Mouse (Mus musculus) adrenal gland, adult 18-20 months (tissue): ENCODE results near the gene Fbxo21. TPM values are rescaled to one million over a fixed set of nuclear protein-coding genes. Genes with fewer than 3 reads are reported as not detected.

Experiments
- DNase-seq, 2 experiments: peaks; one replicate each; pipeline ENCODE4 v3.0.0; 2021 to 2022; ENCODE audit warnings: low spot score in 2 of 2
- total RNA-seq, 2 experiments: library from RNA; stranded (reverse); gene quantifications; 1 replicate in 1 of 2; 2 replicates in 1 of 2; pipeline ENCODE4 v1.2.3; 2021

The Fbxo21 gene
- total RNA-seq, 2 experiments from 2014 or later: 59.9 to 62.9 TPM

DNA sequence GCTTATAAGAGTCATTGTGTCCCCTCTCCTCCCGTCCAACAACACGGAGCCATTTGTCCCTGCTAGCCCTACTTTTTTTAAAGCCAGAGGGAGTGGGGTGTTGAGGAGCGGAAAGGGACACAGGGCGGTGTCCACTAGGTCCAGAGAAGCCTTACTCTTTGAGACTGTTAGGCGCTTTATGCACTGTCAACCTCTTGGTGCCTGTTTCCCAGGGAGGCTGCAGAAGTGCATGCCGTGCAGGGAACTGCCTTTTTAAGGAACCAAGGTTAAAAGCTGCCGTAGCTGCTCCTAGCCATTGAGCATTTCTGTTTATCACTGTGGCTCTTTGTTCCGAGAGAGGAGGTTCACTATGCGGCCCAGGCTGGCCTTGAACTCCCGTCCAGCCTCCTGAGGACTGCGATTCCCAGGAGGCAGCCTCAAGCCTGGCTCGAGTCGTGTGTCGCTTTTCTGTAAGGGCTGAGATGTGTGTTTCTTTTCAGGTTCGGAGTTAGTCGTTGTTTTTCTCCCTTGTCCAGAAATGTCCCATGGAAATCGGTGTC lies 1.7 kb downstream of the Fbxo21 start:
- no peak for DNase-seq

DNA sequence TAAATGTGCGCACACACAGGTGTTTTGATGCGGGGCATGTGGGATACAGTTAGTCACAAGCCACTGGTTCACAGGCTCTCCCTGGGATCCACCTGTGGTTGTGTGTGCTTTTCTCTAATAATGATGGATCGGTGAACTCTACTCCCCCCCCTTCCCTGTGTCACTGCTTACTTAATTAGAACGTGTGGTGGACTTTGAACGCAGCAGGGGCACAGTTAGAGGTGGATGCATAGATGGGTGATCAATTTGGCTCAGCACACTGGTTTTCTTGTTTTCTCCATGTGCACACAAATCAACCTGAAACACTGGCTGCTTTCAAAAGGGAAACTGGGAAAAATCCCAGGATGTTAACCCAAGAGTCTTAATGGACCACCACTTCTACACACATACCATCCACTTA lies 2.6 kb downstream of the Fbxo21 start:
- no peak for DNase-seq

DNA sequence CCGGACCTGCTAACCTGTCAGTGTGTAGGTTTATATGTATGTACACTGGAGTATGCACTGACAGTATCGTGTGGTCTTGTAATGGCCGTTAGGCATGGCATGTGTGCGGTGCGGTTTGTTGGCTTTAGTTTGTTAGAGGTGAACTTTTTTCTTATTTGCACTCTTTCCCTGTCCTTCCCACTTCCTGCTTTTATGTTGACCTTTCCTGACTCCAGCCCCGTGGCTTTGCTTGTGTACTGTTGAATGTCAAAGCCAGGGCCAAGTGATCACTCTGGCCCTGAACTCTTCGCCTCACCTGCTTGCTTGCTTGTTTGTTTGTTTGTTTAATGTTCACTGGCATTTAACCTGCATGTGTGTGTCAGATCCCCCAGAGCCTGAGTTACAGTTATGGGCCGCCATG lies 4.4 kb downstream of the Fbxo21 start:
- no peak for DNase-seq

DNA sequence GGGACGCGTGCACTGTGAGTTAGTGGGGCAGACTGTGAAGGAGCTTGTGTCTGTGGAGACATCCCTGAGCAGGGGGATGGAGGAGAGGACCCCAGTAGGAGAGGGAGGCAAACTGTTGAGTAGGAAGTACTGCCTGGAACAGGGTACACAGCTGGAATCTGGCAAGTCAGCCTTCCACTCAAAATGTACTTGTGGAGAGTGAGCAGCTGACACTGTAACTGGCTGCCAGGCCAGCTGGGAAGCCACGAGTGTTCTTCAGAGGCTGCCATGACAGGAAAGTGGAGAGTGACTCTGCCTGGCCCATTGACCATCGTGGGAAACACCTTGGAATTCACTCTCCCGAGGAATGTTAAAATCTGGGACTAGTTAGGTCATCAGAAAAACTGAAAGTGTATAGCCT lies 5.4 kb downstream of the Fbxo21 start:
- DNase-seq: no peak

DNA sequence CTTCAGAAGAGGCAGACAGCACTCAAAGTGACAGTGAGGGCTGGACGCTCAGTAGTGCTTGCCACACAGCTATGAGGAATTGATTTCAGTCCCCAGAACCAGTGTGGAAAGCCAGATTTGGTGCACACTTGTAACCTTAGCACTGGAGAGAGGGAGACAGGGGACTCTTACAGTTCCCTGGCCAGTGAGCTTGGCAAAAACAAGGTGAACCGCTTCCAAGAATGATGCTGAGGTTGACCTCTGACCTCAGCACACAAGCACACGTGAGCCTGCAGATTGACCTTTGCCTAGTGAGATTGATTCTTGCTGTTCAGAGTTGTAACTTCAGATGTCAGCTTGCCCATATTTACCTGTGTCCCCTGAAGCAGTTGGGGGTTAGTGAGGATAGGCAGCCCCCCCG lies 9.8 kb downstream of the Fbxo21 start:
- no peak for DNase-seq

DNA sequence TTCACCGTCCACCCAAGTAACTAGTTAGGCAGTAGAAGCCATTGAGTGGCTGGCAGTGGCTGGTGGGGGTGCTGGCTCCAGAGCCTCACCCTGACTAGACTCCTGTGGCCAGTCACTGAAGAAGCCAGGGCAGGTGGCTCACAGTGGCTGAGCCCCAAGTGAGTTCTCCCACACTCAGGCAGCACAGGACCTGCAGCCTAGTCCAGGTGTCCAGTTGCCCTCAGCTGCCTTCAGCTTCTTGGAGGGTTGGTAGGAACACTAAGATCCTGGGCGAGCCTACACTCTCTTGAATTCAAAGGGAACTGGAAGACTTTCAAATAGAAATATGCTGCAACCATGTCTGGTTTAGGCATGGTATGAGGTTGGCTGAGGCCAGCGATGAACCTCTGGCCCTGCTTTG lies 11.4 kb downstream of the Fbxo21 start:
- DNase-seq: no peak

DNA sequence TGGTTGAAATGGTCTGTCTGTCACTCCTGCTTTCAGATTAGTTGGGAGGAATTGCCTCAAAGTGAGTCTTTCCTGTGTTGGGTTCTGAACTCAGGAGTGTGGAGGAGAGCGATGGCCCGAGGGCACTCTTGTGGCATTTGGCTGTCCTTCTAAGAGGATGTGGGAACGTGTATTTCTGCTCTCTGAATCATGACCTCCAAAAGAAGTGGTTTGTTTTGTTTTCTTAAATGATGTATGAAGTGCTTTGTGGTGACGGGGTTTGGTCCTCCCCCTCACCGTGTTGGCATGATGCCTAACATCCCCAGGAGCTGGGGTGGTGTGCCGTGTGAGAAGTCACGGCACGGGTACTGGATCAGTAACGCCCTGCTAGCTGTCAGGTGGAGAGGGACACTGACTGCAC lies 11.8 kb downstream of the Fbxo21 start:
- DNase-seq: no peak

DNA sequence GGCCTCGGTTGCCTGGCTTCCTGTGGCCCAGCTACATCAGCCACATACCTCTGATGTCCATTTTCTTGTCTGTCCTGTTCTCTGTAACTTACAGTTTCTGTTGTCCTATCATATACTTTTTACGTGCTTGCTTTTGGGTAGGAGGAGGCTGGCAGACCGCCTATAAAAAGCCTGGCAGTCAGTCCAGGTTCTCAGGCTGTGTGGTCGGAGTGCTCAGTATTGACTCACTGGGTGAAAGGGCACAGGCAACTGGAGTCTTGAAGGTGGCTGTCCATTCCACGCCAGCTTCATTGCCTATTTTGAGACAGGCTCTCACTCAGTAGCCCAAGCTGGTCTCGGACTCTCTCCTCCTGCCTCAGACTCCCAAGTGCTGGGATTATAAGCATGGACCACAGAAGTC lies 13.2 kb downstream of the Fbxo21 start:
- no peak for DNase-seq

DNA sequence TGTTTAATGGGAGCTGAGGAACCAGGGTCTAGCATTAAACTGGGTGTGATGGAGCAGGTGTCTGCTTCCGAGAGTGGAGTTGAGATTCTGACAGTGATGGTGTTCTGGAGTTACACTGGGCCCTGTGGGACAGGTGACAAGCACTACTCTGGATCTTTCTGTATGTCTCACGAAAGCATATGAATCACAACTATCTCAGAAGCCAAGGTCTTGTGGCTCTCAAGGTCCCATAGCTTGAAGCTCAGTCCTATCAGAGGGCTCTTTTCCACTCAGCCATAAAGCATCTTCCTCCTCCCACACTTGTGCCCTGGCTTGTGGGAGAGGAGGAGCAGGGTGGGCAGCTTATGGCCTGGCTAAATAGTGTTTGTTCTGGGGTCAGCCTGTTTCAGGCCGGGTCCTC lies 14.4 kb downstream of the Fbxo21 start:
- DNase-seq: no peak

DNA sequence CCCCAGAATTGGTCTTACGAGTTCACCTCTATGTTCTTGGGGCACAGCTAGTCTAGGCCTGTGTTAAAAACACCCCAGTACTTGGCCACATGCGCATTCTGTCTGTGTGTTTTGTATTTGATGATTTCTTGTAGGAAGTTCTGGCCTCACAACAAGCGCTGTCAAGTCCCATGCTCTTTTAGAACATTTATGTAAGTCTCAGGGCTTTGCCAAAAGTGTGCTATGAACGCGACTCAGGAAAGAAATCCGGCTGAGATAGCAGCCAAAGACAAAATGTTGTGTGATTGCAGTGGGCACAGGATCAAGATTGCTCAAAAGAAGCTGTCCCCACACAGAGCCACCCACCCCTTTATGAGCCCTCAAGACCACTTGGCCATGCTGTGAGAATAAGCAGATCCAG lies 17.0 kb downstream of the Fbxo21 start:
- no peak for DNase-seq

DNA sequence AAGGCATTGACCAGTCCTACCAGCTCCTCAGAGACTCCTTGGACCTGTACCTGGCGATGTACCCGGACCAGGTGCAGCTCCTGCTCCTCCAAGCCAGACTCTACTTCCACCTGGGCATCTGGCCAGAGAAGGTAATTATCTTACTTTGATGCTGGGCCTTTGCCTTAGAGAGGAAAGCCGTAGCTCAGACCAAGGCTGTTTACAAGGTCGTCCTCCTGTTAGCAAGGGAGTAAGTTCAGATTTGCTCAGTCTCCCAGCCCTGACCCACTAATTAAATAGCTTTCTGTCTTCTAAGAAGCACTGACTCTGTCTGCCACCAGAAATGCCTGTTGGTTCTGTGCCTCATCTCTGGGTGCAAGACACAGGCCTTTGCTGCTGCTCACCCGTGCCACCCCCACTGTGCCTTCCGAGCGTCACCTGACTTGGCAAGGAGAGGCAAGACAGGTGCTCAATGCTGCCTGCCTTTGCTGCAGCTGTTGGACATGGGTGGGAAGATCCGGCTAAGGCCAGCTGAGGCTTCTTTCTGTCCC lies 18.9 kb downstream of the Fbxo21 start:
- DNase-seq: no peak

DNA sequence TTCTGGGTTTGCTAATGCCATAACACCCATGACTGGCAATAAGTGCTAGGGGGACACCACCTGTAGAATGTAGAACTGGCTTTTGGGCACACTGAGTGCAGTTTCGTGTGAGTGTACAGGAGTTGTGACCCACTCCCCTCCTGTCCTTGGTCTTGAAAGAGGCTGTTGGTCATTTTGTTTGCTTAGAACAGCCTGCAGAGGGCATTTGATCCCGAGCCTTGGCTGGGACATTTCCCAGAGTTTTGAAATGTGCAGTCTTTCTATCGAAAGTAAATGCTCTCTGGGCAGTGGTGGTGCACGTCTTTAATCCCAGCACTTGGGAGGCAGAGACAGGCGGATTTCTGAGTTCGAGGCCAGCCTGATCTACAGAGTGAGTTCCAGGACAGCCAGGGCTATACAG lies 19.4 kb downstream of the Fbxo21 start:
- DNase-seq: no peak

DNA sequence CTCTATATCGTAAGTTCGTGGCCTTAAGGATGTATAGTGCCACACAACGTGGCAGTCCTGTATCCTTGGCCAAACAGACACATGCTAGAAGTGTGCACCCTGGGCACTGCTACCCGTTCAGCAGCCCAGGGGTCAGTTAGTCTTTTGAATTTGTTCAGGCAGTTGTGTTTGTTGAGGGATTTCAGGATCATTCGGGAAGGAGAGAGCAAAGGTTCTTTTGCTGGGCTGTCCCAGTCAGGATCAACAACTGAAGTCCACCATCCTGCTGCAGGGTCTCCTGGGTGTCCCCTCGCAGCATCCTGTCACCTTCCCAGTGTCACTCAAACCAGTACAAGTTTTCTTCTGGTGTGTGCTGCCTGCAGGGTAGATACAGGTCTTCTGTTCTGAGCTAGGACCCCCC lies 20.1 kb downstream of the Fbxo21 start:
- no peak for DNase-seq

DNA sequence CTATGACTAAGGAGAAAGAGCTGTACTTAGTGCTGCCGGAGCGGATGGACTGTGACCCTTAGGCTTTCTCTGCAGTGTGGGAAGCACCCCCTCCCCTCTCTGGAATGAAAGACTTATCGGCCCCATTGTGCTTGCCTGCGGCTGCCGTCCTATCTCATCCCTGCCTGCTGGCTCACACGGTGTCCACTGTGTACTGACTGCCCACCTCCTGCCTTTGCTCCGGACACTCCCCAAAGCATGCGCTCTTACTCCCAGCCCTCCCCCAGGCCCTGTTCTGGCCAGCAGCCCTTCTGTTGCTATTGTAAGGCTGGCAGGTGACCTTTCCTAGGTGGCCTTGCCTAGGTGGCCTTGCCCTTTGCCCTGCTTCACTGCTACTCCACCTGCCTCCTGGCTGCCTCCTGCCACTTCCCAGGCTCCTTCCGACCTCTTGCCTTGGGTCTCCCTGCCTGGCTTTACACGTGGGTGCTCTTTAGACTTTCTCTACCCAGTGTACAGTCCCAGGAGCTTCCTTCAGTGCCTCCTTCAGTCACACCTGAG lies 21.0 kb downstream of the Fbxo21 start:
- no peak for DNase-seq

DNA sequence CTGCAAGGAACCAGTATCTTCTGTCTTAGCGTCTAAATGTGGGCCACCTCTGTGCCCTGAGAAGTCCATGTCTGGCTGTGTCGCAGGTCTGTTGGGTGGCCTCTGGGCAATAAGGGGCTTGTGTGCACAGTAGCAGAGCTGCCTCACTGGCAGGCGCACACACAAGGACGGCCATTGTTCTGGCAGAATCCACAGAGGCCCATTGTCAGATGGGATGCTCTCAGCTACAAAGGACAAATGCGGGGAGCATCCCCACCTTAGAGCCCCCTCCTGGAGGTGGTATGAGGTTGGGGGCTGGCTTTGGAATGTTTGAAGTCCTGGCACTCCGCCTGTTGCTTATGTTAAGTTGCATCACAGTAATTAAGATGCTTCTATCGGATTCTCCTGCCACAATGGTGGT lies 22.5 kb downstream of the Fbxo21 start:
- no peak for DNase-seq

DNA sequence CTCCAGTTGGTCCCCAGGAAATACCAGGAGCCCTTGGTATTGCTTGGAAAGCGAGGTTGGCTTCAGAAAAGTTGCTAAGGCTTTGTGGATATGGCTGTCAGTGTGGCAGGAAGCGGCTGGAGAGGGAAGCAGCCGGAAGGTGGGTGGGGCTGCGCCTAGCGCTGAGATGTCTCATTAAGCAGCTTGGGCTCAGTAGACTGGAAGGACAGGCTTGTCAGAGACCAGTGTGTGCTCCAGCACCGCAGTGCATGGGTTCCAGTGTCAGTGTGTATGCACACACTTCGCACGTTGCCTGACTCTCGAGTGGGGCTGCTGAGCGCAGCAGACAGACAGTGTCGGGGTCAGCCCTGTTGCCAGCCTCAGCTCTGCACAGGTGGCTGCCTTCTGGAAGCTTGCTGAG lies 23.1 kb downstream of the Fbxo21 start:
- no peak for DNase-seq

DNA sequence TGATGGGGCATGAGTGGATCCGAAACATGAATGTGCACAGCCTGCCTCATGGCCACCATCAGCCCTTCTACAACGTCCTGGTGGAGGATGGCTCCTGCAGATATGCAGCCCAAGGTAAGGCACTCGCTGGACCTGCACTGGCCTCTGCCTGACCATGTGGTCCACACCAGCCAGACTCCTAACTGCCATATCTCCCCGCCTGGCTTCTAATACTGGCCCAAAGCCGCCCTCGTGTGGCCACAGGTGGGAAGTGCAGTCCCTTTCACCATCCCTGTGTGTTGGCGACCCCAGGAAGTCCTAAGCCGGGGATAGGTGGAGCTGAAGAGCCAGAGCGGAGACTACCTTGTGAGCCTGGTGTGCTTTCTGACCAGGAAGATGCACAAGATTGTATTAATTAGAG lies 25.5 kb downstream of the Fbxo21 start:
- peak; percentile 69 to 76 for DNase-seq

DNA sequence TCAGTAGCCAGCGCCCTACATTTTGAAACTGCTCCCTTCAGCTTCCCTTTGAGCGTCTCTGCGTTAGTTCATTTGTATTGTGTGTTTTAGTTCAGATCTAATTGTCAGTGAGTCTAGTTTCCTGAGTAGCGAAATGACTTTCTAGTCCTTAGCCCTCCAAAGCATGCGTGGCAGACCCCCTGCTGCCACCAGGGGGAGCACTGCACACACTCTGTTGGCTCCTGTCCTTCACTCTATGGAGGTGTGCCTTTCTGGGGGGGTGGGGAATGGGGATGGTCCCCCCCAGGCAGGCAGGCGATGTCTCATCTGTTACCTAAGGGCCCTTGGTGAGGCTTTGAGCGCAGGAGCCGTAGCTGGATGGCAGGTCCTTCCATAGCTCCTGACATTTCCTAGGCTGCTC lies 28.1 kb downstream of the Fbxo21 start:
- DNase-seq: peak; percentile 71 to 73

DNA sequence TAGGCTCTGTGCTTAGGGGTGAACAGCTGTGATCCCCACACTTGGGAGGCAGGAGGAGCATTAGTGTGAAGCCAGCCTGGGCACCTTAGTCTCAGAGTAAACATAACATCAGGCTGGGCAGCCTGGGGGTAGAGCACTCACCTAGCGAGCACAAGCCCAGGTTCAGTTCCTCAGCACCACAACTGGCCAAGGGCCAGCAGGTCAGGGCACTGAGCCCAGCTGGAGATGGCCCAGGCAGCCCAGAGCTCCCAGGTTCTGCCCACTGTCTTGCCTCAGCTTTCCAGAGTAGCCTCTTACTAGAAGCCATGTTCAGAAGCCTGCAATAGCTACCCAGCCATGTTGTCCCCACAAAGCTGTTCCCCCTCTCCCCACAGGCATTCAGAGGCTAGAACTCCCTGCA lies 29.2 kb downstream of the Fbxo21 start:
- DNase-seq: no peak

DNA sequence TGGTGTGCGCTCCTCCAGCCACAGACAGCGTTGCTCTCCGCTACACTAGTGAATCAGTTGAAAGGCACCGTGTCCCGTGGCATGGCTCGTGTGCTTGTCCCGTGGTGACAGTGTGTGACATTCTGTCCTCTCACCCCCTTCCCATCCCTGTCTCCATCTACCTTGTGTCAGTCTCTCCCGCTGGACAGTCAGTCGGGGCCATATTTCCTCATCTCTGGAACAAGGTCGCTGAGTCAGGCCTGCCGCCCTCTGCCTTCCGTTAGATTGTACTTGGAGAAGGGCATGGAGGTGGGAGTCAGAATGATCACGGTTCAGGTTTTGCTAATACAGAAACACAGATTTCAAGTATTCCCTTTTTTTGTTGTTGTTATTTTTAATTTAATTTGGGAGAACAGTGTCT lies 31.8 kb downstream of the Fbxo21 start:
- peak in 1 of 2 experiments; percentile 51 for DNase-seq

DNA sequence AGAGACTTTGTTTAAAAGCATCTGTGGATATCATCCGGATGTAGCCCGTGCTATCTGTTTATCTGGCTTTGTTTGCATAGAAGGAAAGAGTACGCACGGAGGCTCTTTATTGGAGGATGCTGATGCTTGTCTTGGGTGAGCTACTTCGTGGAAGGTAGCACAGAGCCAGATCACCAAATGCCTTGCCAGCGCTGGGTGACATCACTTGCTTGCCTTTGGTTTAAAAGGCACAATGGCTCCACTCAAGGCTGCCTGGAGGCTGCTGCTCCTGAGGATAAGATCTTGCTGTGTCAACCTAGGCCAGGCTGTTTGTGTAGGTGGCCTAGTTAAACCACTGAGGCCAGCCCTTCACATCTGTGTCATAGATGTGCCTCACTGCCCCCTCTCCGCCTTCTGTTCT lies 34.3 kb downstream of the Fbxo21 start:
- DNase-seq: no peak

DNA sequence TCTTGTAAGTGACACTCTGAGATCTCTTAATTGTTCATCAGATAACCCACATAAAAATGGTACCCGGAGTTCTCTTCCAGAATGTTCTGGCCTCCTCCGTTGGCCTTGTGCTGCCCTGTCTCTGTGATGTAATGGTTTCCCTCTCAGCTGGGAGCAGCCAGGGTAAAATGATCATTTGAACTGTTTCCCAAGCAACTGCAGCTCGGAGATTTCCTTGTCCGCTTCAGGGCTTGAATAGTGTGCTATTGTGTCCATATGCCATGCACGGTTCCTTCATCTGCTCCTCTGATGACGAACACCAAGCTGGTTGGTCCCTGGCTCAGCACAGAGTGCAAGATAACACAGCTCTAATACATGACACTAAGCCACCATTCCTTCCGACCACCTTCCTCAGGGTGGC lies 35.3 kb downstream of the Fbxo21 start:
- DNase-seq: no peak

DNA sequence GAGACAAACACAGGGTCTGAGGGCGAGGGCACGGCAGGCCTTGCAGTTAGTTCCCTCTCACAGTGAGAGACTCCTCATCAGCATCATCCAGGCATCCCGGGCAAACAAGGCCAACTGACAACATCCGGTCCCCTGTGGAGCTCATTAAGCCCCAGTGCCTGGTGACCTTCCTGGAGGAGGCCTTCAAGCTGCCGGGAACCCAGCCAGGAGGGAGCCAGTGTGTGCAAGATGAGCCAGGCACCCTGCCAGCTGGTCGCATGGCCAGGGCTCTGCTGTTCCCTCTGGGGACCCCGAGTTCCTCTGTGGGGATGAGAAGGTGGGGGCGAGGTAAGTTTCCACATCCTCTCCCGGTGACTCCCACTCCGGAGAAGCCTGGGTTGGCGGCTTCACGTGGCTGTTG lies 38.5 kb downstream of the Fbxo21 start:
- DNase-seq: peak; percentile 81 to 85

DNA sequence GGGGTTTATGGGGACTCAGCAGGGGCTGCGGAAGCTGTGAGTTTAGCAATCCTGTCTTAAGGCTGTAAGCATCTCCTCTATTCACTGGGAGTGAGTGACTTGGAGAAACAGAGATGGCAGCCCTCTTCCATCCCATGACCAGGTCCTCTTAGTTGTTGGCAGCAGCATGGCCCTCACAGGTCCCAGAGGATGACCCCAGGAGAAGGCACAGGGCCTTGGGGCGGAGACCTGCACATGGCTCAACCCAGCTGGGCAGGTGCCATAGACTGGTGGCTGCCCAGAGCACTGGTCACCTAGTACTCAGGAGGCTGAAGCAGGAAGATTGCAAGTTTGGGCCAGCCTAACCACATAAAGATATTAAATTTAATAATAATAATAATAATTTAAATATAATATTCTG lies 39.1 kb downstream of the Fbxo21 start:
- no peak for DNase-seq
